Mouse (Mus musculus): ENCODE data around the gene Zmynd8. TPM values are rescaled to one million over a fixed set of nuclear protein-coding genes. Genes with fewer than 3 reads are reported as not detected.

Gene Zmynd8
- polyA plus RNA-seq, 1 experiment = 237 TPM

DNA sequence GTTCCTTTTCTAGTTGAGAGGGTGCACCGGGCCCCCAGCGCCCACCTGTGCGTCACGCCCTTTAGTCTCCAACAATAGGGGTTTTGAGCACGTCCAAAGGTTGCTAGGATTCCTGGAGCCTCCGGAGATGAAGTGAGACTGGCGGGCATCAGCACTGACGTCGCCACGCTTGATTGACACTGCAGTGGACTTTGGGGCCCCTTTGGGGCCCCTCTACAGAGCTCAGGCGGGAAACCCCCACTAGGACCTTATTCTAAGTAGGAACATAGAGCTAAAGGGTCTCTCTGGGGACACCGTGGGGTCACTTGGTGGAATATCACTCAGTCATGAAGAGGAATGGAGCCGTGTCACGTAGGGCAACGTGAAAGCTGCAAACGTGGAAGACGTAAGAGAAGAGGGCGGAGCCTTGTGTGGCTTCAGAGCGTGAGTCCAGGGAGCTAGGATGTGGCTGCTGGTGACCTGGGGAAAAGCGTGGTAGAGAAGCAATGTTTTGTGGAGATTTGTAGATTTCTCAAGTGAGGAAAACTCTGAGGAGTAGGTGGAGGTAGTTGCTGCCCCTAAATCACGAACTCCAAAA, 156.5 kb downstream of the Zmynd8 start:
- H3K4me3 ChIP-seq (ENCODE audit: low read depth, low read length) = no peak overlapping the region
- H3K9ac ChIP-seq (ENCODE audit: low read depth, poor library complexity, severe bottlenecking) = no peak overlapping the region
- no peaks in the 10 kb centered on the region for H3K27me3 ChIP-seq (ENCODE audit: control insufficient read depth, insufficient read depth, low read length, poor library complexity, severe bottlenecking)

GRCm38 (mm10) chr2:165741526-165742050, 157.2 kb downstream of the Zmynd8 start:
- no peak overlapping the region for H3K27ac ChIP-seq (ENCODE audit: insufficient read depth, low read length)
- H3K9ac ChIP-seq (ENCODE audit: low read depth, poor library complexity, severe bottlenecking) = no peak overlapping the region
- H3K9me3 ChIP-seq (replicated peaks; ENCODE audit: control insufficient read depth, insufficient read depth, low read length, poor library complexity, severe bottlenecking) = no peaks in the 10 kb centered on the region
- TF ChIP-seq EP300 (IDR thresholded peaks at IDR 0.05; ENCODE audit: insufficient read depth, low read depth, low read length) = no peak
- TF ChIP-seq CTCF (IDR thresholded peaks at IDR 0.05; ENCODE audit: low read depth, low read length) = no peak
- no peak for TF ChIP-seq POLR2A (IDR thresholded peaks at IDR 0.05; ENCODE audit: insufficient read depth, low read length)
- H3K27me3 ChIP-seq (ENCODE audit: control insufficient read depth, insufficient read depth, low read length, poor library complexity, severe bottlenecking) = no peaks in the 10 kb centered on the region
- no peaks in the 10 kb centered on the region for H3K36me3 ChIP-seq (ENCODE audit: control insufficient read depth, insufficient read depth, low read length, poor library complexity, severe bottlenecking)
- no peaks in the 10 kb centered on the region for H3K4me1 ChIP-seq (ENCODE audit: control insufficient read depth, insufficient read depth, low read length)
- H3K4me3 ChIP-seq (ENCODE audit: low read depth, low read length) = no peak overlapping the region

More for the DNA sequence above, 156.5 kb downstream of the Zmynd8 start:
- no peak for TF ChIP-seq EP300 (IDR thresholded peaks at IDR 0.05; ENCODE audit: insufficient read depth, low read depth, low read length)
- TF ChIP-seq CTCF (IDR thresholded peaks at IDR 0.05; ENCODE audit: low read depth, low read length) = no peak
- TF ChIP-seq POLR2A (IDR thresholded peaks at IDR 0.05; ENCODE audit: insufficient read depth, low read length) = no peak
- H3K36me3 ChIP-seq (ENCODE audit: control insufficient read depth, insufficient read depth, low read length, poor library complexity, severe bottlenecking) = no peaks in the 10 kb centered on the region
- H3K27ac ChIP-seq (ENCODE audit: insufficient read depth, low read length) = no peak overlapping the region
- H3K9me3 ChIP-seq (replicated peaks; ENCODE audit: control insufficient read depth, insufficient read depth, low read length, poor library complexity, severe bottlenecking) = no peaks in the 10 kb centered on the region
- no peaks in the 10 kb centered on the region for H3K4me1 ChIP-seq (ENCODE audit: control insufficient read depth, insufficient read depth, low read length)

- Histone ChIP-seq H3K9me3 (replicated peaks; ENCODE audit: control insufficient read depth, insufficient read depth, low read length, poor library complexity, severe bottlenecking) (no peaks in the 10 kb centered on the region), H3K4me3 (ENCODE audit: low read depth, low read length) (no peak overlapping the region), H3K4me1 (ENCODE audit: control insufficient read depth, insufficient read depth, low read length) (no peaks in the 10 kb centered on the region), H3K27me3 (ENCODE audit: control insufficient read depth, insufficient read depth, low read length, poor library complexity, severe bottlenecking) (no peaks in the 10 kb centered on the region), H3K36me3 (ENCODE audit: control insufficient read depth, insufficient read depth, low read length, poor library complexity, severe bottlenecking) (no peaks in the 10 kb centered on the region), H3K27ac (ENCODE audit: insufficient read depth, low read length) (no peak overlapping the region), H3K9ac (ENCODE audit: low read depth, poor library complexity, severe bottlenecking) (no peak overlapping the region)
- TF ChIP-seq CTCF (IDR thresholded peaks at IDR 0.05; ENCODE audit: low read depth, low read length) (no peak), POLR2A (IDR thresholded peaks at IDR 0.05; ENCODE audit: insufficient read depth, low read length) (no peak), EP300 (IDR thresholded peaks at IDR 0.05; ENCODE audit: insufficient read depth, low read depth, low read length) (no peak)
These were observed 157.8 kb downstream of the Zmynd8 start for GRCm38 (mm10) chr2:165740982-165741381.

DNA sequence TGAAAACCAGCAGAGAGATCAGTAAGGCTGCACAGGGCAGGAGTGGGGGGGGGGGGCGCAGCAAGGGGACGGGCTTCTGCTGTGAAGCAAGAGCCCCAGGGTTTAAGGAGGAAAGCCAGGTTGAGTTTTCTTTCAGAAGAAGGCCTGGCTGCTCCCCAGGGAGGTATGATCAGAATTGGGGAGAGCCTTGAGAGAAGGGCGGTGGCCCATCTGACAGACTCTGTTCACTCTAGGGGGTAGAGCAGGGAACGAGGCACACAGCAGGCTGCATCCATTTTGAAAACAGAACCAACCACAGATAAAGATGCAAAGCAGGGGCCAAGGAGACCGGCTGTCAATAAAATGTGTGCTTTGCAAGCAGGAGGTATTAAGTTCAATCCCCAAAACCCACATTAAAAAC, 158.4 kb downstream of the Zmynd8 start:
- no peaks in the 10 kb centered on the region for H3K4me1 ChIP-seq (ENCODE audit: control insufficient read depth, insufficient read depth, low read length)
- TF ChIP-seq CTCF (IDR thresholded peaks at IDR 0.05; ENCODE audit: low read depth, low read length) (no peak), POLR2A (IDR thresholded peaks at IDR 0.05; ENCODE audit: insufficient read depth, low read length) (no peak)

GRCm38 (mm10) chr2:165736297-165736696, 162.5 kb downstream of the Zmynd8 start:
- H3K36me3 ChIP-seq (ENCODE audit: control insufficient read depth, insufficient read depth, low read length, poor library complexity, severe bottlenecking) = no peaks in the 10 kb centered on the region
- H3K27ac ChIP-seq (ENCODE audit: insufficient read depth, low read length) = no peak overlapping the region
- H3K9ac ChIP-seq (ENCODE audit: low read depth, poor library complexity, severe bottlenecking) = no peak overlapping the region
- no peaks in the 10 kb centered on the region for H3K27me3 ChIP-seq (ENCODE audit: control insufficient read depth, insufficient read depth, low read length, poor library complexity, severe bottlenecking)
- no peak overlapping the region for H3K4me3 ChIP-seq (ENCODE audit: low read depth, low read length)
- H3K9me3 ChIP-seq (replicated peaks; ENCODE audit: control insufficient read depth, insufficient read depth, low read length, poor library complexity, severe bottlenecking) = peaks cover 5% of the 10 kb centered on the region; the same call in 1 of the 2 replicates
- TF ChIP-seq EP300 (IDR thresholded peaks at IDR 0.05; ENCODE audit: insufficient read depth, low read depth, low read length) = no peak
- TF ChIP-seq POLR2A (IDR thresholded peaks at IDR 0.05; ENCODE audit: insufficient read depth, low read length) = no peak
- TF ChIP-seq CTCF (IDR thresholded peaks at IDR 0.05; ENCODE audit: low read depth, low read length) = no peak
- no peaks in the 10 kb centered on the region for H3K4me1 ChIP-seq (ENCODE audit: control insufficient read depth, insufficient read depth, low read length)

More for the DNA sequence above, 158.4 kb downstream of the Zmynd8 start:
- Histone ChIP-seq H3K27me3 (ENCODE audit: control insufficient read depth, insufficient read depth, low read length, poor library complexity, severe bottlenecking) (no peaks in the 10 kb centered on the region), H3K9me3 (replicated peaks; ENCODE audit: control insufficient read depth, insufficient read depth, low read length, poor library complexity, severe bottlenecking) (no peaks in the 10 kb centered on the region), H3K36me3 (ENCODE audit: control insufficient read depth, insufficient read depth, low read length, poor library complexity, severe bottlenecking) (no peaks in the 10 kb centered on the region), H3K9ac (ENCODE audit: low read depth, poor library complexity, severe bottlenecking) (no peak overlapping the region), H3K4me3 (ENCODE audit: low read depth, low read length) (no peak overlapping the region), H3K27ac (ENCODE audit: insufficient read depth, low read length) (no peak overlapping the region)

Other genes with a start within 250 kb of the Zmynd8 start
- 118 and 124 TPM in 2 replicates for gene Ncoa3, start 93.6 kb upstream of the Zmynd8 start, polyA plus RNA-seq (2011; ENCODE audit: insufficient read depth, insufficient read length, low read depth, missing spikeins)